In the genomic region with DNA sequence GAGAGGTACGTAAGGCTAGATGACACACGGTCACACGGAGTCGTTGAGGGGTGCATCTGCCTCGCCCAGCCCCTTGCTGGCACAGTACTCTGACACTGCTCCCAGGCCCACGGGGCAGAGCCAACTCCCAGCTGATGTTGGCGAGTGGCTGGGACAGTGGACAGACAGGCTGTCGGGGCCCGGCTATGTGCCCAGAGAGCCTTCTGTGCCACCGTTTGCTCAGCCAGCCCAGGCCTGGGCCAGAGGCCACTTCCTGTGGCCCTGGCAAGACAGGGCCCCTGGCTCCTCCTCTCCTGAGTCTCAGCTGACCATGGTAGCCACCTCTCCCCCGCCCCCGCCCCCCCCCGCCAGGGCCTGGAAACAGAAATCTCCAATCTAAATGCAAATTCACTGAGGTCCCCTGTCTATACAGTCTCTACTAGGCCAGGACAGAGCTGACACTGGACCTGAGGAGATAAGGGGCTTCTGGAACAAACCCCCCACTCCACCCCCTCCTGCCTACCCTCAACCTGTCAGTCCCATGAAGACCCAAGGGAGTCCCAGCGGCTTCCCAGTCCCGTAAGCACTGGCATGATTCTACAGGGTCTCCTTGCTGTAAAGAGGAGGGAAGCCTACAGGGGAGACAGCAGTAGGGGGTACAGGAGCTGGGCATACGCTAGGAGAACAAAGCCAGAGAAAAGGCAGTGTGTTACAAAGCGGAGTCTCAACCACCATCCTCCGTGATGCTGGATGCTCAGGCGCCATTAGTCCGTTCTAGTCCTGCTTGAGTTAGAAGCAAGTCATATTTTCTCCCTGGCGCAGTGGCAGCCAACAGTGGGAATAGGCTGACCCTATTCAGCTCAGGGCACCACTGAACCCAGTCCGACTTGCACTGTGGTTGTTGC, we compare ENCODE assay signal across 11 mouse cellular contexts. TPM values are rescaled to one million over a fixed set of nuclear protein-coding genes. Genes with fewer than 3 reads are reported as not detected.
DNase-seq lines count a peak whose midpoint lies in the region; ATAC-seq lines count a peak whose summit lies in the region.
"Had no signal": no experiment of that assay in that cellular context is flagged by ENCODE, and none has a peak within 500 bp of the region (broad histone marks: within the 10 kb centered on the region; RNA-seq: fewer than 3 reads in every experiment).

No protein-coding gene starts in this region.

- H3K9ac ChIP-seq in forebrain, embryonic 15.5 days (replicated peaks) = no peak overlapping the region
- no peak overlapping the region for H3K9ac ChIP-seq in midbrain, embryonic 15.5 days
- no peak overlapping the region for H3K9ac ChIP-seq in liver, embryonic 11.5 days (ENCODE audit: low read depth, low read length)

- peak; percentile 36 for ATAC-seq in forebrain, embryonic 15.5 days (replicated peaks)
- peak; percentile 71 for ATAC-seq in midbrain, embryonic 15.5 days (replicated peaks)
- no peak for ATAC-seq in liver, embryonic 11.5 days (replicated peaks; ENCODE audit: low FRiP score)
- ATAC-seq: inflammation-experienced regulatory T-cells, adult 6 months had no signal

- H3K4me1 ChIP-seq in forebrain, embryonic 15.5 days = peaks cover 25% of the 10 kb centered on the region
- peaks cover 16% of the 10 kb centered on the region for H3K4me1 ChIP-seq in midbrain, embryonic 15.5 days
- no peaks in the 10 kb centered on the region; the same call in 1 of the 2 replicates for H3K4me1 ChIP-seq in liver, embryonic 11.5 days (replicated peaks; ENCODE audit: control insufficient read depth, insufficient read depth, low read length)

- no peaks in the 10 kb centered on the region for H3K27me3 ChIP-seq in forebrain, embryonic 15.5 days
- H3K27me3 ChIP-seq in midbrain, embryonic 15.5 days (replicated peaks) = 0 out of 2 replicates have a peak, but pooled peaks cover 4% of the 10 kb centered on the region
- H3K27me3 ChIP-seq in liver, embryonic 11.5 days (replicated peaks; ENCODE audit: control insufficient read depth, insufficient read depth, low read length) = peaks cover 45% of the 10 kb centered on the region

- H3K4me3 ChIP-seq in forebrain, embryonic 15.5 days = no peak overlapping the region
- no peak overlapping the region for H3K4me3 ChIP-seq in midbrain, embryonic 15.5 days
- H3K4me3 ChIP-seq in liver, embryonic 11.5 days (ENCODE audit: low read depth, low read length) = no peak overlapping the region

- DNase-seq in gastrocnemius, postnatal 14 days = peak; percentile 65
- DNase-seq in gastrocnemius, postnatal 4 days (ENCODE audit: low spot score in 2 of 2) = no peak
- DNase-seq in brain, adult 2 months (ENCODE audit: low read depth, low spot score) = peak; percentile 87
- DNase-seq in thymus, postnatal 36 days = no peak
- DNase-seq in liver, embryonic 11.5 days (ENCODE audit: low spot score) = no peak
- no peak for DNase-seq in urinary bladder, postnatal 4 days (ENCODE audit: low spot score in 2 of 2)
- DNase-seq: lung, postnatal 14 days had no signal

- intact Hi-C loops in gastrocnemius, postnatal 14 days (cut with DNase I; ENCODE audit: low total_unique reads) = no loop called here

- H3K4me2 ChIP-seq in forebrain, embryonic 15.5 days (replicated peaks) = no peak overlapping the region
- no peak overlapping the region for H3K4me2 ChIP-seq in midbrain, embryonic 15.5 days
- no peak overlapping the region for H3K4me2 ChIP-seq in liver, embryonic 11.5 days

- H3K36me3 ChIP-seq in forebrain, embryonic 15.5 days = no peaks in the 10 kb centered on the region
- no peaks in the 10 kb centered on the region for H3K36me3 ChIP-seq in midbrain, embryonic 15.5 days (replicated peaks)
- H3K36me3 ChIP-seq in liver, embryonic 11.5 days (ENCODE audit: control insufficient read depth, insufficient read depth, low read length) = no peaks in the 10 kb centered on the region

- H3K27ac ChIP-seq in forebrain, embryonic 15.5 days (replicated peaks) = peak overlapping the region; percentile 35
- peak overlapping the region; percentile 36 for H3K27ac ChIP-seq in midbrain, embryonic 15.5 days
- no peak overlapping the region for H3K27ac ChIP-seq in liver, embryonic 11.5 days (ENCODE audit: low read depth, low read length)

- no peaks in the 10 kb centered on the region for H3K9me3 ChIP-seq in forebrain, embryonic 15.5 days
- H3K9me3 ChIP-seq in midbrain, embryonic 15.5 days = no peaks in the 10 kb centered on the region
- no peaks in the 10 kb centered on the region for H3K9me3 ChIP-seq in liver, embryonic 11.5 days (ENCODE audit: control insufficient read depth, low read length)

- 53% methylated on average over 22 of the region's 22 CpGs for WGBS in forebrain, embryonic 15.5 days
- 50% methylated on average over 22 of the region's 22 CpGs for WGBS in midbrain, embryonic 15.5 days
- WGBS in liver, embryonic 11.5 days = 63% methylated on average over 22 of the region's 22 CpGs

RNA-seq across cellular contexts. Expression of a gene that starts 24.7 kb away (rescaled TPM):
- total RNA-seq in gastrocnemius, postnatal 14 days (2021) = under 1 TPM in 1 of 2 experiments, not detected in 1; 0.10 TPM
- total RNA-seq in gastrocnemius, postnatal 4 days (2021) = not detected
- 20.9 and 22.9 TPM in 2 replicates for polyA plus RNA-seq in forebrain, embryonic 15.5 days (2015; fragmentation: Nextera tagmentation; extraction: Ambion mirVana)
- polyA plus RNA-seq in midbrain, embryonic 15.5 days (2015; fragmentation: Nextera tagmentation; extraction: Ambion mirVana) = 10.7 and 10.9 TPM in 2 replicates
- not detected in 2 replicates for polyA plus RNA-seq in liver, embryonic 11.5 days (2014; fragmentation: Nextera tagmentation; extraction: Ambion mirVana)
- total RNA-seq: gastrocnemius, postnatal 36 days had no signal
- polyA plus RNA-seq: inflammation-experienced regulatory T-cells, adult 6 months had no signal

RNA-seq across cellular contexts. Expression of a gene that starts 48.7 kb away (rescaled TPM):
- 10 to 100 TPM in 1 of 2 experiments, 1 to 10 TPM in 1; 9.2 to 12.0 TPM for total RNA-seq in gastrocnemius, postnatal 14 days (2021)
- total RNA-seq in gastrocnemius, postnatal 4 days (2021) = 10 to 100 TPM; 13.4 to 14.8 TPM
- polyA plus RNA-seq in forebrain, embryonic 15.5 days (2015; fragmentation: Nextera tagmentation; extraction: Ambion mirVana) = 11.1 and 13.0 TPM in 2 replicates
- 21.5 and 23.7 TPM in 2 replicates for polyA plus RNA-seq in midbrain, embryonic 15.5 days (2015; fragmentation: Nextera tagmentation; extraction: Ambion mirVana)
- polyA plus RNA-seq in liver, embryonic 11.5 days (2014; fragmentation: Nextera tagmentation; extraction: Ambion mirVana) = 9.5 and 12.0 TPM in 2 replicates

Comparison
In these comparisons a context has a peak if more than half of its experiments do, and no peak if none do; other contexts are left out.
1. DNase-seq: peak in gastrocnemius, postnatal 14 days (single experiment) and brain, adult 2 months (single experiment); none in gastrocnemius, postnatal 4 days (0 of 2), thymus, postnatal 36 days (0 of 2), liver, embryonic 11.5 days (single experiment) and urinary bladder, postnatal 4 days (0 of 2).
2. RNA of a gene that starts 24.7 kb away (polyA plus RNA-seq): 20.9 to 22.9 TPM in forebrain, embryonic 15.5 days and 10.7 to 10.9 TPM in midbrain, embryonic 15.5 days; not detected in liver, embryonic 11.5 days; every median in the first group is over 10 times any median in the second.